Mouse (Mus musculus) fibroblast of lung, adult 2 months (primary cell): ENCODE results near the gene Ncam1.
A peak's percentile ranks its signal among the peaks of the same experiment; 100 is the strongest.

Experiments used
- DNase-seq: peaks from one replicate; pipeline ENCODE4 v3.0.0-alpha.2; 2011; ENCODE audit warnings: low read depth

Ncam1 gene

GRCm38 (mm10) chr9:49675696-49676465 is 122.8 kb downstream of the Ncam1 start:
- DNase-seq: no peak

- DNase-seq: no peak
These were observed 126.0 kb downstream of the Ncam1 start for GRCm38 (mm10) chr9:49672646-49673199.

GRCm38 (mm10) chr9:49667066-49667465 is 131.7 kb downstream of the Ncam1 start:
- DNase-seq: no peak

- no peak for DNase-seq
These were observed 133.4 kb downstream of the Ncam1 start for GRCm38 (mm10) chr9:49665361-49665760.

DNA sequence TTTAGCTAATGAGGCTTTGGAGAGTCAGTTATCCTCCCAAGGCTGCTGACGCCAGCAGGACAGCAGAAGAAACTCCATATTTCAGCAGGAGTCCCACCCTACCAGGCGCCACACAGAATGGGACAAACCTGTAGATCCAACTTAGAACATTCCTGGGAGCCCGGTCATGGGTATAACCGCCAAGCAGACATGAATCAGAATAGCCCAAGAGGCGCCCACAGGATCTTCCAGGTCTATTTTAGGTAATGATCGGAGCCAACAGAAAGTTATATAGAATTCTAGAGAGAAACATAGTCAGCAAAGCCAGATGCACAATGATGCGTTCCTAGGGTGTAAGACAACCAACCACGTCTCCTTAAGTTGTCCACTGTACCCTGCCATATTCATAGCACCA is 134.8 kb downstream of the Ncam1 start:
- DNase-seq: no peak

GRCm38 (mm10) chr9:49662958-49663926 is 135.5 kb downstream of the Ncam1 start:
- no peak for DNase-seq

GRCm38 (mm10) chr9:49661480-49661879 is 137.2 kb downstream of the Ncam1 start:
- DNase-seq: no peak

DNA sequence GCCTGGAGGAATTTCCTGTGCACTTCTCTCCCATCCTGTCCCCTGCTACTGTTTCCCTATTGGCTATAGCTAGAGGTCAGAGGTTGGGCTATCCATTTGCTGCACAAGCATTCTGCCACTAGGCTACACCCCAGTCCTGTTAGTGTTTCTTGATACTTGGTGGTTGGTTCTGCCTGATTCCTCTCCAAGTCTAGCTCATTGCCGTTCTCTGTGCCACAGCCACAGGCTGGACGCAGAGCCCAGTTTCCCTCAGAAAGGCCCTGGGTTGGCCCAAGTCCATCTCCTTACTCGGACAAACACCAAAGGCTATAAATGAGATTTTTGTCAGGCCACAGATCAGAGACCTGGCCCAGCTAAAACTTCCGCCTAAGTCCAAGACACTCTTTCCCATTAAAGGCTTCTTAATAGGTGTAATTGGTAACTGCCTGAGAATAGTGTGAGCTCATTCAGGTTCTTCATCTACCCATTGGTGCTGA is 140.3 kb downstream of the Ncam1 start:
- no peak for DNase-seq

- no peak for DNase-seq
These were observed 144.3 kb downstream of the Ncam1 start for GRCm38 (mm10) chr9:49654470-49654869.

- no peak for DNase-seq
These were observed 145.1 kb downstream of the Ncam1 start for GRCm38 (mm10) chr9:49653478-49654245.

- peak; percentile 34 for DNase-seq
These were observed 154.4 kb downstream of the Ncam1 start for GRCm38 (mm10) chr9:49644296-49644695.

- DNase-seq: no peak
These were observed 158.0 kb downstream of the Ncam1 start for GRCm38 (mm10) chr9:49640764-49641163.

- no peak for DNase-seq
These were observed 158.6 kb downstream of the Ncam1 start for GRCm38 (mm10) chr9:49640142-49640541.

GRCm38 (mm10) chr9:49637955-49638354 is 160.8 kb downstream of the Ncam1 start:
- DNase-seq: no peak

DNA sequence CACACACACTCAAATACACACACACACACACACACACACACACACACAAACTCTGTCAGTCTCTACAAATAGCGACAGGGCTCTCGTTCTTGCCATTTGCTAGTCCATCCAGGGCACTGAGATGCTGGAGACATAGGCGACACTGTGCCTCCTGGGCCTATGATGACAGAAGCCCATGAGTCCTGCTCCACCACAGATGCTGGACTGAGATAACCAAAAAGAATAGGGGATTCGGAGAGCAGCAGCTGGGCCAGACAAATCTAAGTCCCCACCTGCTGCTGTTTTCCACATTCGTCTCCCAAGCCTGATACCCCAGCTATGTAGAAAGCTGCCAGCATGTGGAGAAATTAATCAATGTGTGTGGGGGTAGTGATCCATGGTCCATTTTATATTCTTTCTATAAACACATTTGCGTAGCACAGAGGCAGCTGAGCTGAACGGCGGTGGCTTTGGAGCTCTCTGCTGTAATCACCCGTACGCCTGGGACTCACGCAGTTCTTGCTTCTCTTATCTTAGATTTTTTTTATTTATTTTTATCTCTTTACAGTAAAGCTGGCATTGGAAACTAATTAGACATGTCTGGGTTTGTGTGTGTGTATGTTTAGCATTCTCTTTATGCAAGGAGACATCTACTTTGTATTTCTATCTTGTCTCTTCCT is 162.9 kb downstream of the Ncam1 start:
- DNase-seq: no peak

GRCm38 (mm10) chr9:49632591-49632990 is 166.1 kb downstream of the Ncam1 start:
- DNase-seq: no peak

DNA sequence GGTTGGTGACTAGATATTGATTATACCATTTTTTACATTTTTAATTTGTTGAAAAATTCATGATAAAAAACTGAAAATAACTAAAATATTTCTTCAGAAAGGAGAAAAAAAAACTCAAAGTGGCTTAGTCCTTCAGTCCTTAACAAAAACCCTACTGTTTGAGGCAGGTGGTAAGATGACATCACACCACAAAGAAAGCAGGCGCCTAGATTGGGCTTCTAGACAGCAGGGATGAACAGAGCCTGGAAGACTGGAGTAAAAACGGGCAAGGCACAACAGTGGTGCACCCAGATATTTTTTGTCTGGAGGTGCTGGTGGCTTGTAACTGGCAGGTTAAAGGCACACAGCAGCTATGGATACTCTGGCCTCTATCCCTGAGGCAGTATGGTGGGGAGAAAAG is 168.4 kb downstream of the Ncam1 start:
- DNase-seq: no peak

DNA sequence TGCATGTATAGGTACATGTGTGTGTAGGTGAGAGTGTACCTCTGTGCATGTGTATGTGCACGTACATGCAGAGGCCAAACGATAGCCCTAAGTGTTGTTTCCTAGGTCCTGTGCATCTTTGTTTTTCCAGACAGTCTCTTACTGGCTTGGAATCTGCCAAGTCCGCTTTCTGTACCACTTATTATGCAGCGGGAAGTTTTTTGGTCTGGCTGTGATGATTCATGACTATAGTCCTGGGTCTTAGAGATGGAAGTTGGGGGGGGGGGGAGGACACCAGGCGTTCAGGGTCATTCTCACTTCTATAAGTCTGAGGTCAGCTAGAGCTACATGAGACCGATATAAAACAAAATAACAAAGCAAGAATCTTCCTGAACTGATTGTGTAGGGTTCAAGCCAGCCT is 173.8 kb downstream of the Ncam1 start:
- no peak for DNase-seq

- no peak for DNase-seq
These were observed 174.7 kb downstream of the Ncam1 start for GRCm38 (mm10) chr9:49623934-49624505.

GRCm38 (mm10) chr9:49622928-49623676 is 175.6 kb downstream of the Ncam1 start:
- DNase-seq: no peak
